Mouse (Mus musculus) C2C12 (cell line): ENCODE data around the gene Zbtb12. TPM values are rescaled to one million over a fixed set of nuclear protein-coding genes. Genes with fewer than 3 reads are reported as not detected.
A peak's percentile ranks its signal among the peaks of the same experiment; 100 is the strongest.

Experiments
- H3K27me3 ChIP-seq: one replicate; pipeline ENCODE4 v1.6.1; 2011; ENCODE audit not compliant: control insufficient read depth, insufficient read depth, insufficient read length
- H3K36me3 ChIP-seq: one replicate; pipeline ENCODE4 v1.6.1; 2011; ENCODE audit not compliant: control insufficient read depth, insufficient read depth
- H3K4me3 ChIP-seq: one replicate; pipeline ENCODE4 v1.5.1; 2011; ENCODE audit warnings: mild to moderate bottlenecking, control low read depth; ENCODE audit not compliant: poor library complexity, insufficient read depth, severe bottlenecking
- H3K79me2 ChIP-seq: one replicate; pipeline ENCODE4 v1.6.1; 2011; ENCODE audit not compliant: control insufficient read depth, insufficient read depth
- H3K79me3 ChIP-seq: one replicate; pipeline ENCODE4 v1.6.1; 2011; ENCODE audit warnings: low read depth, control low read depth
- H3ac ChIP-seq: one replicate; pipeline ENCODE3; 2011; ENCODE audit warnings: low read depth; ENCODE audit not compliant: control insufficient read depth, insufficient read length
- CEBPB ChIP-seq: IDR thresholded peaks from one replicate; pipeline ENCODE4 v1.6.1; 2011; ENCODE audit warnings: low read depth, mild to moderate bottlenecking, control low read depth, moderate library complexity
- CTCF ChIP-seq: IDR thresholded peaks from one replicate; pipeline ENCODE4 v1.5.1; 2011; ENCODE audit not compliant: control insufficient read depth, insufficient read depth, insufficient read length
- FOSL1 ChIP-seq: IDR thresholded peaks from one replicate; pipeline ENCODE4 v1.8.0; 2011; ENCODE audit warnings: mild to moderate bottlenecking, low read length; ENCODE audit not compliant: poor library complexity, insufficient read depth, severe bottlenecking
- MAX ChIP-seq: IDR thresholded peaks from one replicate; pipeline ENCODE4 v1.6.1; 2011; ENCODE audit warnings: mild to moderate bottlenecking, control low read depth
- MYOD1 ChIP-seq: IDR thresholded peaks from one replicate; pipeline ENCODE4 v1.6.1; 2011; ENCODE audit warnings: low read depth; ENCODE audit not compliant: control insufficient read depth, insufficient read length
- MYOG ChIP-seq: IDR thresholded peaks from one replicate; pipeline ENCODE4 v1.6.1; 2011; ENCODE audit not compliant: control insufficient read depth, insufficient read length; ENCODE audit errors: extremely low read depth
- USF1 ChIP-seq: IDR thresholded peaks from one replicate; pipeline ENCODE4 v1.6.1; 2011; ENCODE audit warnings: low read depth, mild to moderate bottlenecking, control low read depth, moderate library complexity
- polyA plus RNA-seq: library from polyadenylated mRNA; unstranded; fragments of >200 nt; fragmentation: generic; extraction: Trizol; gene quantifications from one replicate; pipeline ENCODE4 v1.2.1, GENCODE M21; 2012; ENCODE audit warnings: missing spikeins

Gene Zbtb12
- polyA plus RNA-seq, 1 experiment, result 15.2 TPM

DNA sequence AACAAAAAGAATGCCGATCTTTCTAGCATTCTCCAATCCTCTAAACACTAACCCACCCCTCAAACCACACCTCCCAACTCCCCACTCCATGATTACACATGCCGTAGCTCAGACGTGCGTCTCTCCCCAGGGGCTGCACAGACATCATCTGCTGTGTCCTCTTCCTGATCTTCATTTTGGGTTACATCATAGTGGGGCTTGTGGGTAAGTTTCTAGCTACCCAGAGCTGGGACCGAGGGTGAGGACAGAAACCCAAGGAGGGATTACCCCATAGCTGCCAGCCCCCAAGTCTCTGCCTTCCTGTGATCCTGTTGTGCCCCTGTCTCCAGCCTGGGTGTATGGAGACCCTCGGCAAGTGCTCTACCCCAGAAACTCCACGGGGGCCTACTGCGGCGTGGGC lies 37.9 kb downstream of the Zbtb12 start:
- Histone ChIP-seq H3K79me2 (no peaks in the 10 kb centered on the region), H3K4me3 (no peak overlapping the region), H3K36me3 (peaks cover 20% of the 10 kb centered on the region), H3K79me3 (no peaks in the 10 kb centered on the region), H3ac (no peak overlapping the region), H3K27me3 (no peaks in the 10 kb centered on the region)
- no peak for TF ChIP-seq MAX
- TF ChIP-seq USF1, result no peak
- TF ChIP-seq CTCF, result no peak
- no peak for TF ChIP-seq FOSL1
- no peak for TF ChIP-seq MYOG
- TF ChIP-seq MYOD1, result no peak
- no peak for TF ChIP-seq CEBPB

DNA sequence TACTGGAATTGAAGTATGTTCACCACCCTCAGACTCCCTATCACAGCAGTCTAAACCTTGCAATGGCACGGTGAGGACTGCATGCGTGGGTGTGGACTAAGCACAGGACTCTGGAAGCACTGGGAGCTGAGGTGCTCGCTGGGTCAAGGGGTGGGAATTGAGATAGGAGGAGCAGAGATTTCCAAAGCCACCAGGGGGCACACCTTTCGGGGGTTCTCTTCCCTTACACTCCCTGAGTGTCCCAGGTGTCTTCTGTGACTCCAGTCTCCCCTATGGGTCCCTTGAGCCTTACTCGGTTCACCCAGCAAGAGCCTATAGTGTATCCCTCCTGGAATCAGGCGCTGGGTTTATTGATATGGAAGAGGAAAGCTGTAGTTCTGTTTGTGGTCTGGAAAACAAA lies 43.7 kb downstream of the Zbtb12 start:
- Histone ChIP-seq H3K79me3 (no peaks in the 10 kb centered on the region), H3K36me3 (no peaks in the 10 kb centered on the region), H3K4me3 (no peak overlapping the region), H3K27me3 (no peaks in the 10 kb centered on the region), H3ac (no peak overlapping the region), H3K79me2 (no peaks in the 10 kb centered on the region)
- TF ChIP-seq MYOD1, result no peak
- TF ChIP-seq CTCF, result no peak
- TF ChIP-seq MAX, result no peak
- no peak for TF ChIP-seq CEBPB
- no peak for TF ChIP-seq FOSL1
- no peak for TF ChIP-seq USF1
- no peak for TF ChIP-seq MYOG

DNA sequence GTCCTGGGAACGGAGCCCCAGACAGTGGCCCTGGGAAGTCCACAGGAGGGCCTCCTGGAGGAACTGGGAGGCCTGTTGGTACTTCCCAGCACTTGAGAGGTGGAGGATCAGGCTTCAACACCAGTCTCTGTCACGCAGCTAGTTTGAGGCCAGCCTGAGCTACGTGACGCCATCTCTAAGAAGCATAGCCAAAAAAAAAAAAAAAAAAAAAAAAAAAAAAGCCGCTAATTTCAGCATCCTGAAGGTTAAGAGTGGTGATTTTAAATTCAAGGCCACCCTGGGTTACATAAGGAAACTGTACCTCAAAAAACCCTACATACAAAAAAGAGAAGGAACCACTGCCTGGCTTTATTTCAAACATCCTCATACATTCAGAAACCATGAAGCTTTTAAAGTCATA lies 45.0 kb downstream of the Zbtb12 start:
- H3K79me2 ChIP-seq, result no peaks in the 10 kb centered on the region

DNA sequence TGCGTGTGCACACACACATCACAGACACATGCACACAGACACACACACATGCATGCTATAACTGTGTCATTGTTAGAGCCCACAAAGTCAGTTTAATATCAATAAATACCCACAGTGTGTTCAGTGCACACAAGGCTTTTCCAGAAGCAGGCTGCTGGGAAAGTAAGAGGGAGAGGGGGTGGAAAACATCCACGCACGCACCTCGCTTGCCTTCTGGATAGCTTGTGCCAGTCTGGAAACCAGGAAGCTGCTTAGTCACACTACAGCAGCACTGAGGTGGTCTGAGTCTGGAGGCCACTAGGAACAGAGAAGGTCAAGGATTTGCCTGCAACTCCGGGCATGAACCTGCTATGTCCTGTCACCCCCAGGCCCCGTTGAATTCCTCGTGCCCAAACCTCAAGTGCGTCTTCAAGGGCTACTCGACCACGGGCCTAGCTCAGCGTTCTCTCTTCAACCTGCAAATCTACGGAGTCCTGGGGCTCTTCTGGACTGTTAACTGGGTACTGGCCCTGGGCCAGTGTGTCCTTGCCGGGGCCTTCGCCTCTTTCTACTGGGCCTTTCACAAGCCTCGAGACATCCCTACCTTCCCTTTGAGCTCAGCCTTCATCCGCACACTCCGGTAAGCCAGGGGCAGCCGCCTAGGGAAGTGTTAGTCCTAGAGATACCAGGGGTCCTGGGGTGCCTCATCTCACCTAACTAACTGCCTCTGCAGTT lies 48.2 kb downstream of the Zbtb12 start:
- no peak overlapping the region for H3K4me3 ChIP-seq
- no peak overlapping the region for H3ac ChIP-seq
- no peaks in the 10 kb centered on the region for H3K79me3 ChIP-seq
- H3K27me3 ChIP-seq, result no peaks in the 10 kb centered on the region
- TF ChIP-seq CTCF (no peak), MYOG (no peak), MYOD1 (no peak), USF1 (no peak), MAX (no peak), FOSL1 (no peak), CEBPB (no peak)
- no peaks in the 10 kb centered on the region for H3K79me2 ChIP-seq
- no peaks in the 10 kb centered on the region for H3K36me3 ChIP-seq

More for the DNA sequence above, 45.0 kb downstream of the Zbtb12 start:
- Histone ChIP-seq H3K27me3 (no peaks in the 10 kb centered on the region), H3K4me3 (no peak overlapping the region), H3ac (no peak overlapping the region), H3K36me3 (no peaks in the 10 kb centered on the region), H3K79me3 (no peaks in the 10 kb centered on the region)
- no peak for TF ChIP-seq FOSL1
- TF ChIP-seq MYOD1, result no peak
- no peak for TF ChIP-seq CEBPB
- no peak for TF ChIP-seq MYOG
- TF ChIP-seq USF1, result no peak
- TF ChIP-seq MAX, result no peak
- TF ChIP-seq CTCF, result no peak

DNA sequence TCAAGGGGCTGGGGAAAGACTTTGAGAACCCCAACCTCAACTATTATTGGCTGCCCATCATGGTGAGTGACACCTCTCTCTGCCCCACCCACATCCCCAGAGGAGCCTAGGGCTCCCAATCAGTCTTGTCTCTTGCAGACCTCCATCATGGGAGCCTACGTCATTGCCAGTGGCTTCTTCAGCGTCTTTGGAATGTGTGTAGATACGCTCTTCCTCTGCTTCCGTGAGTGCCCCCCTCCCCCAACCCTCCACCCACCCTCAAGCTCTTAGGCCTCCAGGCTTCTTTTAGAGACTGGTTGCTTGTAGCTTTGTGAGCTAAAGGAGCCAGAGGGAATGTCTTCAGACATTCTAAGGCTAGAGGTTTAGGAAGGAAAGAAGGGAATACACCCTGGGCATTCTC lies 49.6 kb downstream of the Zbtb12 start:
- Histone ChIP-seq H3K27me3 (no peaks in the 10 kb centered on the region), H3K79me2 (no peaks in the 10 kb centered on the region), H3K36me3 (no peaks in the 10 kb centered on the region), H3K4me3 (no peak overlapping the region), H3K79me3 (no peaks in the 10 kb centered on the region), H3ac (no peak overlapping the region)
- TF ChIP-seq CEBPB, result no peak
- no peak for TF ChIP-seq MYOD1
- no peak for TF ChIP-seq MAX
- no peak for TF ChIP-seq MYOG
- no peak for TF ChIP-seq CTCF
- no peak for TF ChIP-seq USF1
- TF ChIP-seq FOSL1, result no peak

DNA sequence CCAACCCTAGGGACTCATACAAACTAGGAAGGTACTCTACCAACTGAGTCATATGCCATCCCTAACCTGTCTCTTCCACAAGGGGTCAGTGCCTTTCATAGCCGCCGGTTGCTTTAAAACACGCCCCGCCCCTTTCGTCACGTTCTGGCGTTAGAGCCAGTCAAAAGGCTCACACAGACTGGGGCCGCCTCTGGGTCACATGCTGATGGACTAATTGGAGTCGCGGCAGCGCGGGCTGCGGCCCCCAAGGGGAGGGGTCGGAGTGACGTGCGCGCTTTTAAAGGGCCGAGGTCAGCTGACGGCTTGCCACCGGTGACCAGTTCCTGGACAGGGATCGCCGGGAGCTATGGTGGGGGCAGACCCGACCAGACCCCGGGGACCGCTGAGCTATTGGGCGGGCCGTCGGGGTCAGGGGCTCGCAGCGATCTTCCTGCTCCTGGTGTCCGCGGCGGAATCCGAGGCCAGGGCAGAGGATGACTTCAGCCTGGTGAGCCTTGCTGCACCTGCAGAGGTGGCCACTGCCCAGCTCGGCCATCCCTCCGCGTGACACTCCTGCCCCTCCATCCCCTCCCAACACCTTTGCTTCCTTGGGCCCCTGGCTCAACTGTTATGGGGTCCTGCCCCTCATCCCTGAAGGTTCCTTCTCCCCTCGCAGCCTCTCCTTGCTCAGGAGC lies 51.9 kb downstream of the Zbtb12 start, which contains the start of gene Neu1:
Neu1 (plus strand) TSS at position 193 of the 674 bp plus-strand sequence.
- no peaks in the 10 kb centered on the region for H3K79me2 ChIP-seq
- H3ac ChIP-seq, result peak within 1 kb of the TSS; percentile 64
- peak; percentile 25 for TF ChIP-seq CTCF
- TF ChIP-seq USF1, result peak; percentile 92
- TF ChIP-seq CEBPB, result no peak
- H3K27me3 ChIP-seq, result no peaks in the 10 kb centered on the region
- H3K36me3 ChIP-seq, result no peaks in the 10 kb centered on the region
- peak within 1 kb of the TSS; percentile 55 for H3K4me3 ChIP-seq
- H3K79me3 ChIP-seq, result no peaks in the 10 kb centered on the region
